Mouse (Mus musculus): ENCODE measurements around the gene Tfap2a.

The Tfap2a gene

DNA sequence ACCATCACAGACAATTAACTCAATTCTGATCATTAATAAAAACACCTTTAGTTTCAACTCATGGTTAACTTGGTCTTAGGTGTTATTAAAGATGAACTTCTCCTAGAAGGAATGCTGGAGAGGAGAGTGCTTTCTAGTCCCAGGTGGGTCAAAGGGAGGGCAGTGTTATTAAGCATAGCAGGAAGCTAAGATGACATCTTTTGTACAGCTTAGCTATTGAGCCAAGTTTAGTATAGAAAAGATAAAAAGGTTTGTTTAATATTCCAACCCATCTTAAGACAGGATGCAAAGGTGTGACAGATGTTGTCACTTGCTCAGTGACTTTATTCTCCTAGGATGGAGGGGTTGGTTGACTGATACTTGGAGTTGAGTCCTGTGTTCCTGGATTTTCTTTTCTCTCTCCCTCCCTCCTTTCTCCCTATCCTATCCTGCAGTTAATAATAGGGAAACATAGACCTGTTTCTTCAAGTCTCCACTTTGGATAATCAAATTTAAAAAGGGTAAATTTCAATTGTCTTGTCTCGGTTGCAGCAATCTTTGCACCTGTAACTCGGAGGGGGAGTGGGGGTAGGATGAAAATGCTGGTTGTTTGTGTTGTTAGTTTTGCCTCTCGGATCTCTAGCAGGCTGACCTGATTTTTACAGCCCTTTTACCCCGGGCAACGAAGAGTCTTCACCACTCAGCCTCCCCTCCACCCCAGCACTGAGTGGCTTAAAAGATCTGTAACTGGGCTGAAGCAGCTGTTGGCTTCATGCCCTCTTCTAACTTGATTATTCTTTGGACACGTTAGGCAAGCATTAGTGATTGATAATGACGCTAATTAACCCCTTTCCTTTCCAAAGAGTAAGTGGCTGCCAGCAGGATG is 26.3 kb downstream of the Tfap2a start:
- DNase-seq: no peak

GRCm38 (mm10) chr13:40710062-40710342 is 28.2 kb downstream of the Tfap2a start:
- DNase-seq: no peak

- DNase-seq: no peak
These were observed 28.7 kb downstream of the Tfap2a start for GRCm38 (mm10) chr13:40709321-40710061.

GRCm38 (mm10) chr13:40708913-40709312 is 29.3 kb downstream of the Tfap2a start:
- no peak for DNase-seq

DNA sequence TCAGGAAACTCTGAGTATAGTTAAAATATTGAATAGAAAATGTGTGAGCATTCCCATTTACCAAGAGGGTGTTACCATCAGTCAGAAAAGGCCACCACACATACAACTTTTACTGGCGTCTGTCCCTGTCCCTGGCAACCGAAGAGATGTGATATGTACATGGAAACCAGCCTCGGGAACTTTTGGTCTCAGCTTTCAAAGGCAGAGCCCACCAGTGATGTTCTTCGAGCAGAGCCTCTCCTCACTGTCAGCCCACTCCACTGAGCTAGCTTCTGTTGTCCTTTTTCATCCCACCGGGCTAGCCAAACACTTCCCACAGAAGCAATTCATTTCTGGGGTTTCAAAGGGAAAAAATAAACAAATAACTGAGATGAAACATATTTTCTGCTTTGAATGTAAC is 29.9 kb downstream of the Tfap2a start:
- no peak for DNase-seq

GRCm38 (mm10) chr13:40707646-40708045 is 30.5 kb downstream of the Tfap2a start:
- DNase-seq: no peak

- no peak for DNase-seq
These were observed 31.6 kb downstream of the Tfap2a start for GRCm38 (mm10) chr13:40706612-40707011.

GRCm38 (mm10) chr13:40705821-40706425 is 32.3 kb downstream of the Tfap2a start:
- no peak for DNase-seq

GRCm38 (mm10) chr13:40704864-40705455 is 33.2 kb downstream of the Tfap2a start:
- DNase-seq: no peak

DNA sequence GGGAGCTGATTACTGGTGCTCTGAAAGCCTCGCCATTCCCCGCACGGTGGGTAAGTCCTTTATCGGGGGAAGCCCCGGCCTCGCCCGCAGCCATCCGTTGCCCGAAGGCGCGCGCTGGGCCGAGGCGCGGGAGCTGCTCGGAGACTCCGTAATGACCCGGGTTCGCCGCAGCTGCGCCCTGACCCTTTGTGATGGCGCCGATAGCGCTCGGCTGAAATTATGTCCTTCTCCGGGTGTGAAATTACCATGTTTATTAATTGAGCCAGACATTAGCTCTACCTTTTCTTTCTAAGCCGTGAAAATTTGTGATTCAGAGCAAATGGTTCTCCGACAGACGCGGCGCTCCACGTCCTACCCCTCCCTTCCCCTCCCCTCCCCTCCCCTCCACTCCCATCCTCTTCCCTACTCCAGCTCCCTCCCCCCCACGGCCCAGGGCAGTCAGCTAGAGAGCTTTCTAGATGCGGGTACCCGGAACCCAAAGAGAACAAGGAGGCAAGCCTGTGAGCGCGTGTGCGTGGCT is 34.1 kb downstream of the Tfap2a start:
- no peak for DNase-seq

GRCm38 (mm10) chr13:40703123-40703797 is 34.9 kb downstream of the Tfap2a start:
- DNase-seq: no peak

GRCm38 (mm10) chr13:40702361-40703122 is 35.6 kb downstream of the Tfap2a start:
- no peak for DNase-seq

GRCm38 (mm10) chr13:40701691-40702090 is 36.5 kb downstream of the Tfap2a start:
- DNase-seq: no peak

- no peak for DNase-seq
These were observed 52.4 kb downstream of the Tfap2a start for GRCm38 (mm10) chr13:40685790-40686189.

- DNase-seq: no peak
These were observed 61.4 kb downstream of the Tfap2a start for GRCm38 (mm10) chr13:40676730-40677129.

Data from thymus, postnatal 14 days (tissue).